ENCODE assay signal across 9 mouse cellular contexts in genomic region chr3:123168815-123169214, GRCm38 (mm10).
DNase-seq lines count a peak whose midpoint lies in the region; ATAC-seq and TF ChIP-seq lines count a peak whose summit lies in the region.
"Had no signal": no experiment of that assay in that cellular context is flagged by ENCODE, and none has a peak within 500 bp of the region (broad histone marks: within the 10 kb centered on the region; RNA-seq: fewer than 3 reads in every experiment).

No protein-coding gene starts in this region.

- H3K4me3 ChIP-seq in kidney, embryonic 14.5 days (ENCODE audit: low read length), result no peak overlapping the region
- H3K4me3 ChIP-seq in liver, adult 2 months (ENCODE audit: insufficient read depth, low read depth, low read length), result no peak overlapping the region
- H3K4me3 ChIP-seq: heart, embryonic 15.5 days had no signal

- peaks cover 12% of the 10 kb centered on the region; the same call in 1 of the 2 replicates for H3K4me1 ChIP-seq in kidney, embryonic 14.5 days (ENCODE audit: control insufficient read depth, insufficient read depth, low read length)
- no peaks in the 10 kb centered on the region for H3K4me1 ChIP-seq in liver, adult 2 months (ENCODE audit: control insufficient read depth, insufficient read depth, low read length)

- CTCF ChIA-PET in Patski (lab: Charles Lee), result interaction anchor here (0.7 to 4.5 kb wide), 28 partner anchors 8 to 207 kb away, joined by 3 to 30 read pairs (median 4); partner anchors contain the start of gene Synpo2

- no peaks in the 10 kb centered on the region for H3K79me2 ChIP-seq in liver, adult 2 months (ENCODE audit: control insufficient read depth, insufficient read depth, low read length)

- TF ChIP-seq CTCF in Patski (IDR thresholded peaks at IDR 0.05), result peak; percentile 96
- peak; percentile 63 for TF ChIP-seq CTCF in liver, adult 2 months (IDR thresholded peaks at IDR 0.05; ENCODE audit: low read depth, low read length)

- no peak overlapping the region for H3K4me2 ChIP-seq in kidney, embryonic 14.5 days (replicated peaks; ENCODE audit: low read depth, low read length)
- H3K4me2 ChIP-seq: heart, embryonic 15.5 days had no signal

- no peaks in the 10 kb centered on the region for H3K9me3 ChIP-seq in kidney, embryonic 14.5 days (ENCODE audit: control insufficient read depth, low read length)
- H3K9me3 ChIP-seq: heart, embryonic 15.5 days had no signal

- H3K36me3 ChIP-seq in kidney, embryonic 14.5 days (ENCODE audit: control insufficient read depth, insufficient read depth, low read length), result no peaks in the 10 kb centered on the region
- H3K36me3 ChIP-seq in liver, adult 2 months (ENCODE audit: control insufficient read depth, insufficient read depth, low read length), result no peaks in the 10 kb centered on the region
- H3K36me3 ChIP-seq: heart, embryonic 15.5 days had no signal

- H3K9ac ChIP-seq in kidney, embryonic 14.5 days (ENCODE audit: low read depth, low read length), result no peak overlapping the region
- H3K9ac ChIP-seq in liver, adult 2 months (ENCODE audit: low read depth, low read length), result no peak overlapping the region
- H3K9ac ChIP-seq: heart, embryonic 15.5 days had no signal

- peak; percentile 31 to 55 for DNase-seq in CD8-positive naive resting alpha-beta T cell, adult 2 months (ENCODE audit: low read depth in 2 of 2, low spot score in 2 of 2)
- DNase-seq in Patski (ENCODE audit: low read depth, low spot score), result no peak
- DNase-seq in cerebellum, adult 9-11 months, result peak; percentile 27
- peak; percentile 11 to 37 for DNase-seq in frontal cortex, postnatal 25 days (ENCODE audit: low spot score in 2 of 2)
- DNase-seq in liver, adult 2 months (ENCODE audit: extremely low read depth, low read depth, low spot score), result peak; percentile 53
- peak; percentile 81 for DNase-seq in retina, embryonic 14.5 days (ENCODE audit: low spot score)
- no peak for DNase-seq in urinary bladder, postnatal 10 days (ENCODE audit: low spot score)

- peak; percentile 62 for ATAC-seq in Patski
- peak; percentile 79; the same call in 1 of the 2 replicates for ATAC-seq in kidney, embryonic 14.5 days (ENCODE audit: low FRiP score, low TSS enrichment)

- 8% methylated on average over 5 of the region's 5 CpGs for WGBS in kidney, embryonic 14.5 days
- 3% methylated on average over 5 of the region's 5 CpGs for WGBS in liver, adult 2 months

- in situ Hi-C loops in Patski (cut with MboI; ENCODE audit: low pct_unique_long_range_greater_than_20kb), result loop anchor here (5.0 kb wide), 1 partner anchor 63 kb away; no protein-coding TSS in a partner anchor

- H3K27ac ChIP-seq in kidney, embryonic 14.5 days (ENCODE audit: low read depth, low read length), result no peak overlapping the region
- H3K27ac ChIP-seq in liver, adult 2 months (replicated peaks; ENCODE audit: insufficient read depth, low read depth, low read length), result no peak overlapping the region
- H3K27ac ChIP-seq: heart, embryonic 15.5 days had no signal

- POLR2A ChIA-PET in Patski (lab: Charles Lee), result no interaction called here

- no peak for TF ChIP-seq POLR2A in liver, adult 2 months (IDR thresholded peaks at IDR 0.05; ENCODE audit: extremely low read depth, insufficient read depth, low read length)

- no peaks in the 10 kb centered on the region for H3K27me3 ChIP-seq in Patski
- no peaks in the 10 kb centered on the region for H3K27me3 ChIP-seq in kidney, embryonic 14.5 days (ENCODE audit: control insufficient read depth, insufficient read depth, low read length)
- H3K27me3 ChIP-seq in liver, adult 2 months (ENCODE audit: control insufficient read depth, insufficient read depth, low read length), result no peaks in the 10 kb centered on the region
- H3K27me3 ChIP-seq: heart, embryonic 15.5 days had no signal

Comparison
In these comparisons a context has a peak if more than half of its experiments do, and no peak if none do; other contexts are left out.
1. DNase-seq: peak in CD8-positive naive resting alpha-beta T cell, adult 2 months (2 of 2), cerebellum, adult 9-11 months (single experiment), frontal cortex, postnatal 25 days (2 of 2), liver, adult 2 months (single experiment) and retina, embryonic 14.5 days (single experiment); none in Patski (single experiment) and urinary bladder, postnatal 10 days (single experiment).